Mouse (Mus musculus) CH12.LX (cell line): ENCODE measurements around the gene Mllt10. TPM values are rescaled to one million over a fixed set of nuclear protein-coding genes. Genes with fewer than 3 reads are reported as not detected.
A peak's percentile ranks its signal among the peaks of the same experiment; 100 is the strongest.

Experiments used
- DNase-seq: peaks from one replicate; pipeline ENCODE4 v3.0.0-alpha.2; 2013; ENCODE audit errors: extremely low read depth
- H3K27ac ChIP-seq: 2 replicates; pipeline ENCODE4 v1.5.1; 2012; ENCODE audit warnings: low read depth, mild to moderate bottlenecking, control low read depth, moderate library complexity; ENCODE audit not compliant: insufficient read depth
- H3K27me3 ChIP-seq: replicated peaks from 2 replicates; pipeline ENCODE3; 2012; ENCODE audit warnings: inconsistent platforms
- H3K36me3 ChIP-seq, 2 experiments: replicated peaks in 1 of 2; 2 replicates each; pipeline versions ENCODE3 to v1.6.1; 2012; ENCODE audit warnings: inconsistent platforms in 1 of 2, low read length in 1 of 2, mild to moderate bottlenecking in 1 of 2, mixed read lengths in 1 of 2, moderate library complexity in 1 of 2; ENCODE audit not compliant: control insufficient read depth in 1 of 2, insufficient read depth in 1 of 2
- H3K4me1 ChIP-seq, 2 experiments: 2 replicates each; pipeline ENCODE4 v1.6.1; 2012; ENCODE audit warnings: inconsistent platforms in 1 of 2, moderate library complexity in 1 of 2; ENCODE audit not compliant: insufficient read depth in 2 of 2, control insufficient read depth in 1 of 2
- H3K4me2 ChIP-seq: 2 replicates; pipeline ENCODE4 v1.6.1; 2012; ENCODE audit warnings: low read depth, mild to moderate bottlenecking, control low read depth; ENCODE audit not compliant: poor library complexity, insufficient read depth, severe bottlenecking
- H3K4me3 ChIP-seq, 3 experiments: fragments of 150-350 bp in 1 of 3; sonication (generic) in 1 of 3; replicated peaks in 1 of 3; 2 replicates each; pipeline versions ENCODE3 to v1.5.1; 2011 to 2012; ENCODE audit warnings: low read depth in 2 of 3, low read length in 2 of 3, mild to moderate bottlenecking in 2 of 3, moderate library complexity in 2 of 3, control low read depth in 1 of 3, improper control_type of control experiment in 1 of 3, inconsistent platforms in 1 of 3, mixed read lengths in 1 of 3; ENCODE audit not compliant: poor library complexity in 1 of 3
- H3K79me2 ChIP-seq: replicated peaks from 2 replicates; pipeline ENCODE4 v1.6.1; 2012; ENCODE audit warnings: mild to moderate bottlenecking, moderate library complexity; ENCODE audit not compliant: control insufficient read depth, poor library complexity, insufficient read depth, severe bottlenecking; ENCODE audit errors: extremely low read depth
- H3K9ac ChIP-seq: 2 replicates; pipeline ENCODE4 v1.6.1; 2012; ENCODE audit warnings: low read depth, mild to moderate bottlenecking, control low read depth, moderate library complexity; ENCODE audit not compliant: insufficient read depth
- H3K9me3 ChIP-seq: replicated peaks from 2 replicates; pipeline ENCODE3; 2012; ENCODE audit warnings: low read length, inconsistent platforms, mixed read lengths
- BHLHE40 ChIP-seq: IDR thresholded peaks from 2 replicates; pipeline ENCODE4 v1.6.1; 2011; ENCODE audit warnings: mild to moderate bottlenecking, low read depth, low read length, improper control_type of control experiment
- CHD1 ChIP-seq: IDR thresholded peaks from 2 replicates; pipeline ENCODE4 v1.6.1; 2012; ENCODE audit warnings: low read depth, low read length, improper control_type of control experiment, inconsistent platforms
- CHD2 ChIP-seq: IDR thresholded peaks from 2 replicates; pipeline ENCODE4 v1.6.1; 2011; ENCODE audit warnings: low read length, improper control_type of control experiment
- CTCF ChIP-seq, 2 experiments: IDR thresholded peaks in 1 of 2; conservative IDR thresholded peaks in 1 of 2; 2 replicates each; pipeline ENCODE4 v1.5.1; 2011 to 2012; ENCODE audit warnings: low read depth in 2 of 2, low read length in 2 of 2, improper control_type of control experiment in 1 of 2, inconsistent platforms in 1 of 2, mild to moderate bottlenecking in 1 of 2, moderate library complexity in 1 of 2
- E2F4 ChIP-seq: IDR thresholded peaks from 2 replicates; pipeline ENCODE4 v1.6.1; 2011; ENCODE audit warnings: low read depth, low read length, improper control_type of control experiment; ENCODE audit not compliant: insufficient replicate concordance
- ELF1 ChIP-seq: IDR thresholded peaks from 2 replicates; pipeline ENCODE4 v1.6.1; 2014; ENCODE audit warnings: low read depth, mild to moderate bottlenecking, inconsistent platforms, low read length, improper control_type of control experiment
- EP300 ChIP-seq: IDR thresholded peaks from 2 replicates; pipeline ENCODE4 v1.6.1; 2011; ENCODE audit warnings: low read length, improper control_type of control experiment
- ETS1 ChIP-seq: conservative IDR thresholded peaks from 2 replicates; pipeline ENCODE4 v1.6.1; 2012; ENCODE audit warnings: low read depth, mild to moderate bottlenecking, inconsistent platforms, low read length, improper control_type of control experiment, moderate library complexity
- GABPA ChIP-seq: IDR thresholded peaks from 2 replicates; pipeline ENCODE4 v1.6.1; 2012; ENCODE audit warnings: low read depth, low read length, improper control_type of control experiment, inconsistent platforms; ENCODE audit not compliant: insufficient replicate concordance
- HCFC1 ChIP-seq: IDR thresholded peaks from 2 replicates; pipeline ENCODE4 v1.6.1; 2012; ENCODE audit warnings: low read depth, mild to moderate bottlenecking, inconsistent platforms, low read length, improper control_type of control experiment
- IRF4 ChIP-seq: IDR thresholded peaks from 2 replicates; pipeline ENCODE4 v1.6.1; 2014; ENCODE audit warnings: low read depth, mild to moderate bottlenecking, inconsistent platforms, low read length, improper control_type of control experiment
- JUN ChIP-seq: IDR thresholded peaks from 2 replicates; pipeline ENCODE4 v1.6.1; 2011; ENCODE audit warnings: low read depth, mild to moderate bottlenecking, low read length, improper control_type of control experiment, moderate library complexity; ENCODE audit not compliant: insufficient read depth
- JUND ChIP-seq: conservative IDR thresholded peaks from 2 replicates; pipeline ENCODE4 v1.6.1; 2011; ENCODE audit warnings: low read depth, low read length, improper control_type of control experiment
- KAT2A ChIP-seq: IDR thresholded peaks from 2 replicates; pipeline ENCODE4 v1.6.1; 2012; ENCODE audit warnings: low read length, improper control_type of control experiment, inconsistent platforms; ENCODE audit not compliant: insufficient replicate concordance
- MAFK ChIP-seq: IDR thresholded peaks from 2 replicates; pipeline ENCODE4 v1.6.1; 2011; ENCODE audit warnings: low read length, improper control_type of control experiment; ENCODE audit not compliant: insufficient replicate concordance
- MAX ChIP-seq: IDR thresholded peaks from 2 replicates; pipeline ENCODE4 v1.6.1; 2011; ENCODE audit warnings: low read length, improper control_type of control experiment
- MAZ ChIP-seq: IDR thresholded peaks from 2 replicates; pipeline ENCODE4 v1.6.1; 2012; ENCODE audit warnings: low read depth, mild to moderate bottlenecking, inconsistent platforms, low read length, improper control_type of control experiment, moderate library complexity
- MEF2A ChIP-seq: IDR thresholded peaks from 2 replicates; pipeline ENCODE4 v1.6.1; 2014; ENCODE audit warnings: low read depth, mild to moderate bottlenecking, inconsistent platforms, low read length, improper control_type of control experiment, borderline replicate concordance
- MXI1 ChIP-seq: IDR thresholded peaks from 2 replicates; pipeline ENCODE4 v1.6.1; 2011; ENCODE audit warnings: mild to moderate bottlenecking, low read depth, low read length, improper control_type of control experiment
- MYC ChIP-seq: IDR thresholded peaks from 2 replicates; pipeline ENCODE4 v1.6.1; 2011; ENCODE audit warnings: low read depth, mild to moderate bottlenecking, improper control_type of control experiment, low read length
- NELFE ChIP-seq: IDR thresholded peaks from 2 replicates; pipeline ENCODE4 v1.6.1; 2011; ENCODE audit warnings: low read depth, low read length, improper control_type of control experiment
- NRF1 ChIP-seq: IDR thresholded peaks from 2 replicates; pipeline ENCODE4 v1.6.1; 2014; ENCODE audit warnings: low read depth, mild to moderate bottlenecking, inconsistent platforms, low read length, improper control_type of control experiment, moderate library complexity
- PAX5 ChIP-seq: IDR thresholded peaks from 2 replicates; pipeline ENCODE4 v1.6.1; 2012; ENCODE audit warnings: low read length, inconsistent platforms, mixed read lengths
- POLR2A ChIP-seq: IDR thresholded peaks from 2 replicates; pipeline ENCODE4 v1.6.1; 2011; ENCODE audit warnings: low read depth, mild to moderate bottlenecking, improper control_type of control experiment, low read length
- POLR2AphosphoS2 ChIP-seq: IDR thresholded peaks from 2 replicates; pipeline ENCODE4 v1.6.1; 2011; ENCODE audit warnings: low read depth, low read length, improper control_type of control experiment
- RAD21 ChIP-seq: IDR thresholded peaks from 2 replicates; pipeline ENCODE4 v1.6.1; 2011; ENCODE audit warnings: low read depth, mild to moderate bottlenecking, low read length, improper control_type of control experiment, moderate library complexity
- RCOR1 ChIP-seq: conservative IDR thresholded peaks from 2 replicates; pipeline ENCODE4 v1.6.1; 2012; ENCODE audit warnings: low read depth, mild to moderate bottlenecking, inconsistent platforms, low read length, improper control_type of control experiment
- SIN3A ChIP-seq: IDR thresholded peaks from 2 replicates; pipeline ENCODE4 v1.6.1; 2012; ENCODE audit warnings: low read length, improper control_type of control experiment, inconsistent platforms
- SMC3 ChIP-seq: IDR thresholded peaks from 2 replicates; pipeline ENCODE4 v1.6.1; 2011; ENCODE audit warnings: low read depth, low read length, improper control_type of control experiment
- TBP ChIP-seq: conservative IDR thresholded peaks from 2 replicates; pipeline ENCODE4 v1.6.1; 2011; ENCODE audit warnings: low read depth, low read length, improper control_type of control experiment
- TCF12 ChIP-seq: IDR thresholded peaks from 2 replicates; pipeline ENCODE4 v1.6.1; 2014; ENCODE audit warnings: low read depth, mild to moderate bottlenecking, inconsistent platforms, low read length, improper control_type of control experiment
- UBTF ChIP-seq: IDR thresholded peaks from 2 replicates; pipeline ENCODE4 v1.6.1; 2012; ENCODE audit warnings: low read depth, mild to moderate bottlenecking, inconsistent platforms, low read length, improper control_type of control experiment, moderate library complexity
- USF1 ChIP-seq: IDR thresholded peaks from 2 replicates; pipeline ENCODE4 v1.6.1; 2014; ENCODE audit warnings: low read depth, mild to moderate bottlenecking, inconsistent platforms, low read length, improper control_type of control experiment
- USF2 ChIP-seq: conservative IDR thresholded peaks from 2 replicates; pipeline ENCODE4 v1.6.1; 2011; ENCODE audit warnings: low read depth, low read length, improper control_type of control experiment
- ZC3H11A ChIP-seq: IDR thresholded peaks from 2 replicates; pipeline ENCODE4 v1.6.1; 2012; ENCODE audit warnings: low read depth, mild to moderate bottlenecking, inconsistent platforms, low read length, improper control_type of control experiment
- ZKSCAN1 ChIP-seq: IDR thresholded peaks from 2 replicates; pipeline ENCODE4 v1.6.1; 2012; ENCODE audit warnings: low read depth, inconsistent platforms, low read length, improper control_type of control experiment, borderline replicate concordance
- ZMIZ1 ChIP-seq: IDR thresholded peaks from 2 replicates; pipeline ENCODE4 v1.6.1; 2012; ENCODE audit warnings: low read depth, mild to moderate bottlenecking, inconsistent platforms, low read length, improper control_type of control experiment
- ZNF384 ChIP-seq: IDR thresholded peaks from 2 replicates; pipeline ENCODE4 v1.6.1; 2012; ENCODE audit warnings: low read depth, low read length, improper control_type of control experiment, inconsistent platforms
- dilution Hi-C: fragments of 300-500 bp; cut with MboI; formaldehyde crosslinking; loops from 2 replicates; pipeline ENCODE4 v1.14.3; 2020; ENCODE audit warnings: low sequenced_read_pairs; ENCODE audit not compliant: extremely low pct_unique_long_range_greater_than_20kb, extremely low pct_ligation_motif_present
- in situ Hi-C: fragments of 300-500 bp; cut with MboI; formaldehyde crosslinking; loops from 3 replicates; pipeline ENCODE4 v1.14.3; 2019; ENCODE audit warnings: low sequenced_read_pairs, low pct_ligation_motif_present, low pct_unique_long_range_greater_than_20kb, mixed read lengths
- polyA plus RNA-seq: library from polyadenylated mRNA; unstranded; fragments of >175 nt; gene quantifications from 2 replicates; pipeline ENCODE4 v1.2.1, GENCODE M21; 2012; ENCODE audit warnings: low read depth; ENCODE audit not compliant: insufficient read length
- total RNA-seq, 2 experiments: library from RNA; depleted of rRNA; stranded (reverse); fragments of 300-350 nt in 1 of 2; fragments of >200 nt in 1 of 2; gene quantifications; 2 replicates each; pipeline ENCODE4 v1.2.3; 2012 to 2014

Mllt10 gene
- total and polyA plus RNA-seq, 3 experiments: 22.0 to 39.2 (median 27.2) TPM

DNA sequence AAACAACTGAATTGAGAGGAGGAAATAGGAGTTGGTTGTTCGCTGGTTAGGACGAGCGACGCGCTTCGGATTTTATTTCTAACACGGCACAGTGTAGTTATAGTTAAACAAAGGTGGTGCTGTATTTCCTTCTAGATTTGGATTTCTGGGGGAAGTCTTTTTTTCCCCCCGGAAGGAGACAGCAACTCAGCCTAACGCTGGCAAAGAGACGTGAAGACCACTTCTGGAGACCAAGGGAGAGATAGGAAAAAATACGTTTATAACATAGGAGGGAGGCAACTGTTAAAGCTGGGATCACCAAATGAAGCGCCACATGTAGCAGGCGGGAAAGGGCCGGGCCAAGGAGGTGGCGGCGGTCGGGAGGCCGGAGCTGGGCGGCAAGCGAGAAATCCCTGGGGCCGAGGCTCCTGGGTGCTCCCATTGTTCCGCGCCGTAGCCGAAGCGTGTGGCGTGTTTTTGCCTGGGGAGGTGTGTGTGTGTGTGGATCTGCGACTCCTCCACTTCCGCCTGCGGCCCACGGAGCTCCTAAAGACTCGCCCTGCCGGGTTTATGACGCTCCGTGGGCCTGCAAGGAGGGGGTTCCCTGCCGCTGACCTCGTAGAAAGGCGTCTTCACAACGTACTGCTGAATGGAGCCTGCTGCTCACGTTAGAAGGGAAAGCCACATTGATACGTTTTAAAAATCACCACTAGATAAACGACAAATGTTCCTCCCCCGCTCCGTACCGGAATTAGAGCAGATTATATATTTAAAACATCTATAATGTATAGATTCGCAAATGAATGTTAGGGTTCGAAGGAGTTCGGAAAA is 2.5 kb downstream of the Mllt10 start:
- Histone ChIP-seq H3K36me3 (no peaks in the 10 kb centered on the region), H3K27me3 (no peaks in the 10 kb centered on the region), H3K4me2 (peak overlapping the region; percentile 63), H3K4me1 (peaks cover 0 to 16% of the 10 kb centered on the region in 2 experiments; a peak in 2 of 4 replicates), H3K79me2 (peaks cover 8% of the 10 kb centered on the region), H3K9me3 (no peaks in the 10 kb centered on the region), H3K27ac (peak overlapping the region; percentile 96), H3K4me3 (peak overlapping the region; percentile 65 to 69 (median 67)), H3K9ac (peak overlapping the region; percentile 96)
- in situ Hi-C loops: no loop called here
- TF ChIP-seq ETS1 (no peak), IRF4 (no peak; the same call in 1 of the 2 replicates), SIN3A (peak; percentile 37), TCF12 (no peak), KAT2A (0 out of 2 replicates have a peak, but pooled peaks have one; percentile 24), SMC3 (no peak), CTCF (conservative IDR thresholded peaks at IDR 0.05 in 1 of 2, IDR thresholded peaks at IDR 0.05 in 1 of 2; ENCODE audit: low read depth in 2 of 2, low read length in 2 of 2) (no peak), CHD2 (no peak), TBP (0 out of 2 replicates have a peak, but pooled peaks have one; percentile 24), ELF1 (no peak; the same call in 1 of the 2 replicates), HCFC1 (no peak), MAX (no peak), PAX5 (no peak), ZKSCAN1 (no peak), UBTF (no peak; the same call in none of the 2 replicates), ZNF384 (no peak), NELFE (no peak), EP300 (no peak), GABPA (no peak), BHLHE40 (peak; percentile 50; the same call in 1 of the 2 replicates), POLR2AphosphoS2 (no peak), CHD1 (peak; percentile 86), USF2 (no peak), RAD21 (no peak), JUN (no peak), MEF2A (0 out of 2 replicates have a peak, but pooled peaks have one; percentile 21), POLR2A (no peak), E2F4 (0 out of 2 replicates have a peak, but pooled peaks have one; percentile 63), JUND (no peak), RCOR1 (no peak), MAZ (no peak), ZMIZ1 (0 out of 2 replicates have a peak, but pooled peaks have one; percentile 31), MXI1 (no peak; the same call in 1 of the 2 replicates), USF1 (no peak), NRF1 (no peak), ZC3H11A (no peak), MAFK (no peak), MYC (peak; percentile 23; the same call in 1 of the 2 replicates)
- peak; percentile 43 for DNase-seq
- dilution Hi-C loops: no loop called here
